13 mouse cellular contexts compared by ENCODE assay signal in the genomic region with DNA sequence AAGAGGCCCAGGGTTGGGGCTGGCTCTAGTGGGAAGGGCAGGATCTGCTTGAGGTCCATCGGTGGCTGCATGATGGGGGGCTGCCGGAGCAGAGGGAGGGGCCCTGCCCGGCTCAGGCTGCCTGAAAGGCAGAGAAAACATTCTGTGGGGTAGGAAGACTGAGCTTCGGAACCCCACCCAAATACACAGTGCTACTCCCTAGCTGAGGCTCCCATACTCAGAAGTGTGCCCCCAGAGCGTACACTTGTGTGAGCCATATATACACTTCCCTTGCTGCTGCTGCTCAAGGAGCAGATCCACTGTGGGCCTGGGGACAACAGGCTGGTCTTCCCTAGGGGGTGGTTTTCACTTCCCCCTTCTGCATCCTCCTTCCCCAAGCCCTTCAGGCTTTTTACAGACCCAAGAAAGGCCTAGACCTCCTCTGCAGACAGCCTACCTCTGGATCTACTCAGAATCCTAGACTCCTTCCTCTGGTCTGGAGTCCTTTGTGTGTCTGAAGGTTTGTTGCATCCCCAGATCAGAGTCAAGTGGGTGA. TPM values are rescaled to one million over a fixed set of nuclear protein-coding genes. Genes with fewer than 3 reads are reported as not detected.
DNase-seq lines count a peak whose midpoint lies in the region; ATAC-seq and TF ChIP-seq lines count a peak whose summit lies in the region.
"Had no signal": no experiment of that assay in that cellular context is flagged by ENCODE, and none has a peak within 500 bp of the region (broad histone marks: within the 10 kb centered on the region; RNA-seq: fewer than 3 reads in every experiment).

No protein-coding gene starts in this region.

- 62% methylated on average over 5 of the region's 5 CpGs for WGBS in kidney, embryonic 14.5 days
- WGBS in bone marrow, adult 2 months, result 40% methylated on average over 5 of the region's 5 CpGs
- 73% methylated on average over 5 of the region's 5 CpGs for whole genome bisulfite sequencing in limb, embryonic 10.5 days
- 43% methylated on average over 5 of the region's 5 CpGs for WGBS in midbrain, embryonic 13.5 days

- H3K9me3 ChIP-seq in kidney, embryonic 14.5 days (ENCODE audit: control insufficient read depth, low read length), result no peaks in the 10 kb centered on the region
- no peaks in the 10 kb centered on the region for H3K9me3 ChIP-seq in limb, embryonic 10.5 days (replicated peaks)
- no peaks in the 10 kb centered on the region for H3K9me3 ChIP-seq in midbrain, embryonic 13.5 days
- H3K9me3 ChIP-seq: neural tube, embryonic 13.5 days had no signal

- H3K36me3 ChIP-seq in kidney, embryonic 14.5 days (ENCODE audit: control insufficient read depth, insufficient read depth, low read length), result no peaks in the 10 kb centered on the region
- H3K36me3 ChIP-seq in limb, embryonic 10.5 days, result no peaks in the 10 kb centered on the region
- no peaks in the 10 kb centered on the region for H3K36me3 ChIP-seq in midbrain, embryonic 13.5 days
- H3K36me3 ChIP-seq: neural tube, embryonic 13.5 days had no signal

- no peak overlapping the region for H3K27ac ChIP-seq in kidney, embryonic 14.5 days (ENCODE audit: low read depth, low read length)
- peak overlapping the region; percentile 50 for H3K27ac ChIP-seq in bone marrow, adult 2 months (ENCODE audit: control insufficient read depth, insufficient read depth, low read depth, low read length, poor library complexity)
- peak overlapping the region; percentile 81 for H3K27ac ChIP-seq in limb, embryonic 10.5 days
- no peak overlapping the region for H3K27ac ChIP-seq in midbrain, embryonic 13.5 days
- H3K27ac ChIP-seq: neural tube, embryonic 13.5 days had no signal

- no peak overlapping the region for H3K4me3 ChIP-seq in kidney, embryonic 14.5 days (ENCODE audit: low read length)
- peak overlapping the region; percentile 37 for H3K4me3 ChIP-seq in bone marrow, adult 2 months (replicated peaks; ENCODE audit: control insufficient read depth, low read depth, low read length)
- no peak overlapping the region for H3K4me3 ChIP-seq in limb, embryonic 10.5 days
- H3K4me3 ChIP-seq in midbrain, embryonic 13.5 days (replicated peaks), result no peak overlapping the region
- H3K4me3 ChIP-seq: neural tube, embryonic 13.5 days had no signal

- TF ChIP-seq POLR2A in bone marrow, adult 2 months (IDR thresholded peaks at IDR 0.05; ENCODE audit: borderline replicate concordance, control insufficient read depth, low read depth, low read length), result no peak

- H3K27me3 ChIP-seq in kidney, embryonic 14.5 days (ENCODE audit: control insufficient read depth, insufficient read depth, low read length), result no peaks in the 10 kb centered on the region
- peaks cover 11% of the 10 kb centered on the region for H3K27me3 ChIP-seq in limb, embryonic 10.5 days (ENCODE audit: low read depth, poor library complexity, severe bottlenecking)
- H3K27me3 ChIP-seq in midbrain, embryonic 13.5 days, result peaks cover 9% of the 10 kb centered on the region

- H3K4me2 ChIP-seq in kidney, embryonic 14.5 days (replicated peaks; ENCODE audit: low read depth, low read length), result no peak overlapping the region
- no peak overlapping the region for H3K4me2 ChIP-seq in midbrain, embryonic 13.5 days (replicated peaks)
- H3K4me2 ChIP-seq: neural tube, embryonic 13.5 days had no signal

- no peak for ATAC-seq in kidney, embryonic 14.5 days (ENCODE audit: low FRiP score, low TSS enrichment)
- ATAC-seq in midbrain, embryonic 13.5 days, result 0 out of 2 replicates have a peak, but pooled peaks have one; percentile 18

- peak overlapping the region; percentile 18; the same call in 1 of the 2 replicates for H3K9ac ChIP-seq in kidney, embryonic 14.5 days (ENCODE audit: low read depth, low read length)
- 0 out of 2 replicates have a peak overlapping the region, but pooled peaks have one; percentile 19 for H3K9ac ChIP-seq in midbrain, embryonic 13.5 days (replicated peaks)
- H3K9ac ChIP-seq: neural tube, embryonic 13.5 days had no signal

- DNase-seq in kidney, adult 18-20 months, result no peak
- no peak for DNase-seq in limb, embryonic 10.5 days (ENCODE audit: low spot score)
- DNase-seq in right cerebral cortex, postnatal 36 days (ENCODE audit: low spot score in 2 of 2), result no peak
- DNase-seq in left cerebral cortex, adult 11 months (ENCODE audit: low spot score), result no peak
- DNase-seq in cerebellum, adult 11-12 months, result no peak
- DNase-seq: adrenal gland, adult 8-10 months; embryo, embryonic 11 days; gastrocnemius, postnatal 36 days; kidney, adult 11 months had no signal

- H3K4me1 ChIP-seq in kidney, embryonic 14.5 days (ENCODE audit: control insufficient read depth, insufficient read depth, low read length), result peaks cover 15% of the 10 kb centered on the region; the same call in 1 of the 2 replicates
- no peaks in the 10 kb centered on the region; the same call in 1 of the 2 replicates for H3K4me1 ChIP-seq in bone marrow, adult 2 months (ENCODE audit: control insufficient read depth, insufficient read depth, low read length)
- peaks cover 51% of the 10 kb centered on the region for H3K4me1 ChIP-seq in limb, embryonic 10.5 days
- peaks cover 41% of the 10 kb centered on the region for H3K4me1 ChIP-seq in midbrain, embryonic 13.5 days (replicated peaks)

- TF ChIP-seq CTCF in bone marrow, adult 2 months (IDR thresholded peaks at IDR 0.05; ENCODE audit: control insufficient read depth, insufficient read depth, low read length), result no peak

RNA-seq across cellular contexts. Expression of gene Zfp385a, which starts 6.7 kb away (rescaled TPM):
- polyA plus RNA-seq in kidney, embryonic 14.5 days (2014; fragmentation: Nextera tagmentation; extraction: Ambion mirVana), result 12.3 and 18.2 TPM in 2 replicates
- polyA plus RNA-seq in bone marrow, adult 2 months (2011; ENCODE audit: insufficient read depth, insufficient read length, low replicate concordance, missing spikeins), result 9.8 and 12.7 TPM in 2 replicates
- polyA plus RNA-seq in limb, embryonic 10.5 days (2016; fragmentation: Nextera tagmentation; extraction: Ambion mirVana), result 22.1 and 22.8 TPM in 2 replicates
- 15.1 and 17.9 TPM in 2 replicates for polyA plus RNA-seq in midbrain, embryonic 13.5 days (2015; fragmentation: Nextera tagmentation; extraction: Ambion mirVana)

RNA-seq across cellular contexts. Expression of gene Gpr84, which starts 22.7 kb away (rescaled TPM):
- polyA plus RNA-seq in kidney, embryonic 14.5 days (2014; fragmentation: Nextera tagmentation; extraction: Ambion mirVana), result 0.47 and 0.69 TPM in 2 replicates
- polyA plus RNA-seq in bone marrow, adult 2 months (2011; ENCODE audit: insufficient read depth, insufficient read length, low replicate concordance, missing spikeins), result 1.5 and 2.3 TPM in 2 replicates
- polyA plus RNA-seq in limb, embryonic 10.5 days (2016; fragmentation: Nextera tagmentation; extraction: Ambion mirVana), result 0.28 and 0.30 TPM in 2 replicates
- polyA plus RNA-seq in midbrain, embryonic 13.5 days (2015; fragmentation: Nextera tagmentation; extraction: Ambion mirVana), result 0.18 and 0.94 TPM in 2 replicates

RNA-seq across cellular contexts. Expression of gene Itga5, which starts 33.4 kb away (rescaled TPM):
- polyA plus RNA-seq in kidney, embryonic 14.5 days (2014; fragmentation: Nextera tagmentation; extraction: Ambion mirVana), result 19.6 and 37.4 TPM in 2 replicates
- 7.3 and 23.1 TPM in 2 replicates for polyA plus RNA-seq in bone marrow, adult 2 months (2011; ENCODE audit: insufficient read depth, insufficient read length, low replicate concordance, missing spikeins)
- 33.5 and 36.6 TPM in 2 replicates for polyA plus RNA-seq in limb, embryonic 10.5 days (2016; fragmentation: Nextera tagmentation; extraction: Ambion mirVana)
- polyA plus RNA-seq in midbrain, embryonic 13.5 days (2015; fragmentation: Nextera tagmentation; extraction: Ambion mirVana), result 6.8 and 7.8 TPM in 2 replicates

Comparison
In these comparisons a context has a peak if more than half of its experiments do, and no peak if none do; other contexts are left out.
1. H3K27ac ChIP-seq: peak in bone marrow, adult 2 months (single experiment) and limb, embryonic 10.5 days (single experiment); none in kidney, embryonic 14.5 days (single experiment) and midbrain, embryonic 13.5 days (single experiment).